Mouse (Mus musculus): ENCODE results near the gene Sec61a1. TPM values are rescaled to one million over a fixed set of nuclear protein-coding genes. Genes with fewer than 3 reads are reported as not detected.

Sec61a1 gene
- polyA plus RNA-seq, 1 experiment from 2014 or later: 250 TPM

GRCm38 (mm10) chr6:88515971-88516370 lies 2.7 kb downstream of the Sec61a1 start:
- no peak for ATAC-seq (ENCODE audit: insufficient number of reproducible peaks, insufficient read depth, low FRiP score, low TSS enrichment, low read depth)
- H3K27me3 ChIP-seq: no peaks in the 10 kb centered on the region
- H3K9me3 ChIP-seq: no peaks in the 10 kb centered on the region
- H3K4me3 ChIP-seq: no peak overlapping the region
- H3K4me2 ChIP-seq: no peak overlapping the region
- no peak overlapping the region for H3K9ac ChIP-seq
- peaks cover 30% of the 10 kb centered on the region for H3K4me1 ChIP-seq
- WGBS: 86% methylated on average over 8 of the region's 8 CpGs
- H3K36me3 ChIP-seq: peaks cover 55% of the 10 kb centered on the region
- H3K27ac ChIP-seq: no peak overlapping the region

GRCm38 (mm10) chr6:88514546-88514945 lies 4.2 kb downstream of the Sec61a1 start:
- no peak for ATAC-seq (ENCODE audit: insufficient number of reproducible peaks, insufficient read depth, low FRiP score, low TSS enrichment, low read depth)
- Histone ChIP-seq H3K4me3 (no peak overlapping the region), H3K9me3 (no peaks in the 10 kb centered on the region), H3K36me3 (peaks cover 69% of the 10 kb centered on the region), H3K27me3 (no peaks in the 10 kb centered on the region), H3K4me1 (peaks cover 28% of the 10 kb centered on the region), H3K9ac (no peak overlapping the region), H3K4me2 (no peak overlapping the region), H3K27ac (no peak overlapping the region)
- 90% methylated on average over 4 of the region's 4 CpGs for WGBS

- peaks cover 23% of the 10 kb centered on the region for H3K4me1 ChIP-seq
- H3K4me3 ChIP-seq: no peak overlapping the region
- no peaks in the 10 kb centered on the region for H3K9me3 ChIP-seq
- H3K27me3 ChIP-seq: no peaks in the 10 kb centered on the region
- no peak overlapping the region for H3K4me2 ChIP-seq
- no peak overlapping the region for H3K9ac ChIP-seq
- peaks cover 75% of the 10 kb centered on the region for H3K36me3 ChIP-seq
- ATAC-seq (ENCODE audit: insufficient number of reproducible peaks, insufficient read depth, low FRiP score, low TSS enrichment, low read depth): no peak
- 93% methylated on average over 8 of the region's 8 CpGs for WGBS
- no peak overlapping the region for H3K27ac ChIP-seq
Observed at GRCm38 (mm10) chr6:88513984-88514383, 4.7 kb downstream of the Sec61a1 start.

- Histone ChIP-seq H3K9me3 (no peaks in the 10 kb centered on the region), H3K27ac (no peak overlapping the region), H3K4me1 (peaks cover 7% of the 10 kb centered on the region; the same call in 1 of the 2 replicates), H3K4me3 (no peak overlapping the region), H3K27me3 (peaks cover 6% of the 10 kb centered on the region; the same call in 1 of the 2 replicates), H3K4me2 (no peak overlapping the region), H3K36me3 (peaks cover 63% of the 10 kb centered on the region), H3K9ac (no peak overlapping the region)
- no peak for ATAC-seq (ENCODE audit: insufficient number of reproducible peaks, insufficient read depth, low FRiP score, low TSS enrichment, low read depth)
- WGBS: 86% methylated on average over 4 of the region's 4 CpGs
Observed at GRCm38 (mm10) chr6:88503044-88503443, 15.7 kb downstream of the Sec61a1 start.

GRCm38 (mm10) chr6:88502030-88502970 lies 16.4 kb downstream of the Sec61a1 start:
- 70% methylated on average over 13 of the region's 13 CpGs for WGBS
- Histone ChIP-seq H3K4me1 (peaks cover 7% of the 10 kb centered on the region; the same call in 1 of the 2 replicates), H3K9me3 (no peaks in the 10 kb centered on the region), H3K4me3 (no peak overlapping the region), H3K4me2 (no peak overlapping the region), H3K27ac (no peak overlapping the region), H3K9ac (no peak overlapping the region), H3K27me3 (peaks cover 6% of the 10 kb centered on the region; the same call in 1 of the 2 replicates), H3K36me3 (peaks cover 63% of the 10 kb centered on the region)
- ATAC-seq (ENCODE audit: insufficient number of reproducible peaks, insufficient read depth, low FRiP score, low TSS enrichment, low read depth): no peak

GRCm38 (mm10) chr6:88500405-88500767 lies 18.3 kb downstream of the Sec61a1 start:
- Histone ChIP-seq H3K27me3 (peaks cover 6% of the 10 kb centered on the region; the same call in 1 of the 2 replicates), H3K27ac (no peak overlapping the region), H3K4me1 (peaks cover 7% of the 10 kb centered on the region; the same call in 1 of the 2 replicates), H3K9me3 (no peaks in the 10 kb centered on the region), H3K4me3 (peak overlapping the region; percentile 57), H3K36me3 (peaks cover 59% of the 10 kb centered on the region), H3K4me2 (peak overlapping the region; percentile 95), H3K9ac (peak overlapping the region; percentile 79)
- 5% methylated on average over 3 of the region's 3 CpGs for WGBS
- 0 out of 2 replicates have a peak, but pooled peaks have one; percentile 4 for ATAC-seq (ENCODE audit: insufficient number of reproducible peaks, insufficient read depth, low FRiP score, low TSS enrichment, low read depth)

GRCm38 (mm10) chr6:88499481-88500404 lies 19.0 kb downstream of the Sec61a1 start:
- Histone ChIP-seq H3K9ac (peak overlapping the region; percentile 79), H3K9me3 (no peaks in the 10 kb centered on the region), H3K4me2 (peak overlapping the region; percentile 95), H3K4me1 (peaks cover 7% of the 10 kb centered on the region; the same call in 1 of the 2 replicates), H3K27ac (no peak overlapping the region), H3K4me3 (peak overlapping the region; percentile 57), H3K36me3 (peaks cover 54% of the 10 kb centered on the region), H3K27me3 (peaks cover 6% of the 10 kb centered on the region; the same call in 1 of the 2 replicates)
- 3% methylated on average over 76 of the region's 76 CpGs for WGBS
- peak; percentile 61 for ATAC-seq (ENCODE audit: insufficient number of reproducible peaks, insufficient read depth, low FRiP score, low TSS enrichment, low read depth)

- no peak overlapping the region for H3K9ac ChIP-seq
- WGBS: 90% methylated on average over 6 of the region's 6 CpGs
- H3K4me3 ChIP-seq: no peak overlapping the region
- H3K36me3 ChIP-seq: peaks cover 70% of the 10 kb centered on the region
- H3K27me3 ChIP-seq: no peaks in the 10 kb centered on the region
- H3K27ac ChIP-seq: no peak overlapping the region
- H3K9me3 ChIP-seq: no peaks in the 10 kb centered on the region
- no peaks in the 10 kb centered on the region for H3K4me1 ChIP-seq
- no peak overlapping the region for H3K4me2 ChIP-seq
- ATAC-seq (ENCODE audit: insufficient number of reproducible peaks, insufficient read depth, low FRiP score, low TSS enrichment, low read depth): no peak
Observed at GRCm38 (mm10) chr6:88493712-88494111, 25.0 kb downstream of the Sec61a1 start.

GRCm38 (mm10) chr6:88490629-88491354 lies 27.9 kb downstream of the Sec61a1 start:
- H3K9me3 ChIP-seq: no peaks in the 10 kb centered on the region
- WGBS: 90% methylated on average over 12 of the region's 12 CpGs
- no peaks in the 10 kb centered on the region for H3K27me3 ChIP-seq
- no peak for ATAC-seq (ENCODE audit: insufficient number of reproducible peaks, insufficient read depth, low FRiP score, low TSS enrichment, low read depth)
- H3K4me2 ChIP-seq: no peak overlapping the region
- no peaks in the 10 kb centered on the region for H3K4me1 ChIP-seq
- H3K4me3 ChIP-seq: no peak overlapping the region
- no peak overlapping the region for H3K9ac ChIP-seq
- H3K27ac ChIP-seq: no peak overlapping the region
- peaks cover 67% of the 10 kb centered on the region for H3K36me3 ChIP-seq

GRCm38 (mm10) chr6:88489834-88490233 lies 28.9 kb downstream of the Sec61a1 start:
- H3K4me1 ChIP-seq: no peaks in the 10 kb centered on the region
- H3K9ac ChIP-seq: no peak overlapping the region
- peaks cover 73% of the 10 kb centered on the region for H3K36me3 ChIP-seq
- no peaks in the 10 kb centered on the region for H3K27me3 ChIP-seq
- no peak overlapping the region for H3K27ac ChIP-seq
- no peak overlapping the region for H3K4me2 ChIP-seq
- ATAC-seq (ENCODE audit: insufficient number of reproducible peaks, insufficient read depth, low FRiP score, low TSS enrichment, low read depth): no peak
- no peak overlapping the region for H3K4me3 ChIP-seq
- WGBS: 82% methylated on average over 6 of the region's 6 CpGs
- H3K9me3 ChIP-seq: no peaks in the 10 kb centered on the region

- H3K27me3 ChIP-seq: no peaks in the 10 kb centered on the region
- H3K9ac ChIP-seq: no peak overlapping the region
- no peak overlapping the region for H3K27ac ChIP-seq
- H3K9me3 ChIP-seq: no peaks in the 10 kb centered on the region
- ATAC-seq (ENCODE audit: insufficient number of reproducible peaks, insufficient read depth, low FRiP score, low TSS enrichment, low read depth): no peak
- 89% methylated on average over 7 of the region's 7 CpGs for WGBS
- H3K4me3 ChIP-seq: no peak overlapping the region
- no peak overlapping the region for H3K4me2 ChIP-seq
- peaks cover 79% of the 10 kb centered on the region for H3K36me3 ChIP-seq
- H3K4me1 ChIP-seq: no peaks in the 10 kb centered on the region
Observed at GRCm38 (mm10) chr6:88489026-88489425, 29.7 kb downstream of the Sec61a1 start.
